Mouse (Mus musculus): Measurements from ENCODE around the gene Cers1.

Cers1 gene

GRCm38 (mm10) chr8:70352000-70352384 lies 36.4 kb downstream of the Cers1 start:
- DNase-seq (ENCODE audit: low spot score in 2 of 2) = no peak

DNA sequence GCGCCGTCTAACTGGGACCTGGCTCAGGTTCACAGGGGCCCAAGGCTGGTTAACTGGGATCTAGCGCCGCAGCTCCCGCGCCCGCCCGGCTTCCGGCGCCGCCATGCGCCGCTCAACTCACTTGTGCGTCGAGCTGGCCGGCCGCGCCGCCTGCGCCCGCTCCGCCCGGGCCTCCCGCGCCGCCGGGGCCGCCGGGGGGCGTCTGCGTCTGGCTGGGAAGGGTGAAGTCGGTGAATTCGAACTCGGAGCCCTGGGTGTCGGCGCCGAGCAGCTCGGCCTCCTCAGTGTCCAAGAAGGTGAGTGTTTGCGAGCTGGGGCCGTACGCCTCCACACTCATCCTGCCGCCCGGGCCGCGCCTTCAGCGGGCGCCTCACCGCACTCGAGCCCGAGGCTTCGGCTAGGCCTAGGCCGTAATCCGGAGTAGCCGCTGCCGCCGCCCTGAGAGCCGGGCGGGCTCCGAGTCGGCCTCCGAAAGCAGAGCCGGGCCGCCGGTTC lies 37.1 kb downstream of the Cers1 start:
- DNase-seq (ENCODE audit: low spot score in 2 of 2) = peak; percentile 71 to 89

DNA sequence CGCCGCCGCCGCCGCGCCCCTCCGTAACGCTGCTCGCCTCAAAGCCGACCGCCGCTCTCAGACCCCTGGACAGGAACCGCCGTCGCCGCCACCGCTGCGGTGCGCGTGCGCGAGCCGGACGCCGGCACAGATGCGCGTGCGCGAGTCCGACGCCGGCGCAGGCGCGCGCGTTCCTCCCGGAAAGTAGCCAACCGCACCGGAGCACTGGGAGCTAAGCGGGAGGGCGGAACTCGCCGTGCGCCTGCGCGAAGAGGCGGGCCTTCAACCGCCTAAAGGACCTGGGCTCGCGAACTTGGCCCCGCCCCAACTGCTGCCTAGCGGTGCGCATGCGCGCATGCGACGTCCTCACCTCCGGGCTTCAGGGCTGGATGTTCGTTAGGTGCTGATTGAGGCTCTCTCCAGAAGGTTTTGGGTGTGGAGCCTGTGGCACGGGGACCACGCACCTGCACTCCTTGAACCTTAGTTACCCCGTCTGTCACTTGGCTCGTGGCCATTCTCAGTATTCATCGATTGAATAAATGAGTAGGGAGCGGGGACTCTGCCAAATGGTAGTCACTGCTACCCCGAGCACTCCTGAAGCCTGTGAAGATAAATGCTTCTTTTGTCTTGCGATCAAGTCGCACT lies 37.7 kb downstream of the Cers1 start, which contains the start of gene Upf1:
TSS of gene Upf1 (minus strand) at position 85 of the 624 bp plus-strand sequence.
- DNase-seq (ENCODE audit: low spot score in 2 of 2) = peak; percentile 100

GRCm38 (mm10) chr8:70354004-70354403 lies 38.4 kb downstream of the Cers1 start:
- DNase-seq (ENCODE audit: low spot score in 2 of 2) = no peak

- DNase-seq (ENCODE audit: low spot score in 2 of 2) = peak in 1 of 2 experiments; percentile 58
Measured at GRCm38 (mm10) chr8:70356111-70356510, 40.5 kb downstream of the Cers1 start.

DNA sequence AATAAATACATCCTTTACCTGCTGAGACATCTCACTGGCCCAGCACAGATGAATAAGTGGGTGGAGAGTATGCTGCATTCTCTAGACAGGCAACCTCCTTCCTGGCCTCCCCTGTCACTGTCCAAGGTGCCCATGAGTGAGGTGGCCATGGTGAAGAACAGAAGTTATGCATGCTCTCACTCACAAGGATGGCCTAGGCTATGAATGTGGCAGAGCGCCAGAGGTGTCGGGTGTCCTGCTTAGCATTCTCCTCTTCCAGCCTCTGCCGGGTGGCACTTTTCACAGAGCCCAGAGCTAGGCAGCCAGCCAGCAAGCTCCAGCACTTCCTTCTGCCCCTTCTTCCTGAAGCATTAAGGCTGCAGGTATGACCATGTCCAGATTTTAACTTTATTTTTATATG lies 43.8 kb downstream of the Cers1 start:
- DNase-seq (ENCODE audit: low spot score in 2 of 2) = peak in 1 of 2 experiments; percentile 59

DNA sequence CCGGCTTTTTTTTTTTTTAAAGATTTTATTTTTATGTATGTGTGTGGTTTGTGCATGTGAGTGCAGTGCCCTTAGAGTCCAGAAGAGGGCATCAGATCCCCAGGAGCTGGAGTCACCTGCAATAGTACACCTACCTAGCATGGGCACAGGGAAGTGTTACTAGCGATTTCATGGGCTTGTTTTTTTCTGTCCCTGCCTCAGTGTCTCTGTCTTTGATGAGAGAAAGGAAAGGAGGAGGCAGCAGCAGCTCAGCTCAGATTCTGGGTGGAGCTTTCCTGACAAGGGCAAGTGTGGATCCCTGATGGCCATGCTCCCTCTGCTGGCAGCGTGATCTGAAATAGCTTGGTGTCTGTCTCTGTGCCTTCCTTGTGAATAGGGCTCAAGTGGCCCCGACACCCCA lies 45.2 kb downstream of the Cers1 start:
- peak in 1 of 2 experiments; percentile 71 for DNase-seq (ENCODE audit: low spot score in 2 of 2)

DNA sequence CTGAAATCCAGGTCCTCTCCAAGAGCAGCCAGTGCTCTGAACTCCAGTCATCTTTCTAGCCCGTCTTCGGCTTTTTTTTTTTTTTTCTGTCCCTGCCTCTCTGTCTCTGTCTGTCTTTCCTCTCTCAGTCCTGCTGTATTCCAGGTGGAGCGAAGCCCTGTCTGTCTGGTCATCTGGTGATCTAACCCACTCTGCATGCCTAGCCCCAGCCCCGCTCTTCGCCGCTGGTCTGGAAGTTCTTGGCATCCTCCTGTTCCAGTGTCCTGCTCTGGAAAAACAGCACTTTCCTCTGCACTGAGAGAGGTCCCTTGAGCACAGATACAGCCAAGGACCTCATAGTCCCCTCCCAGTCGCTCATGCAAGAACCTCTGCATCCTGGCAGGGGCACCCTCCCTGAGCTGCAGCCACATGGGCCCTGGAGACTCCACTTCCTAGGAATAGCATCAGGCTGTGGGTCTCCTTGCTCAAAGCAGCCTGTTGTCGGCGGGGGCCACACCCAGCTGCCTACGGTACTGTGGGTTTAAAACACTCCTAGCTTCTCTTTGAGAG lies 46.0 kb downstream of the Cers1 start:
- peak in 1 of 2 experiments; percentile 56 for DNase-seq (ENCODE audit: low spot score in 2 of 2)

- DNase-seq (ENCODE audit: low spot score in 2 of 2) = peak in 1 of 2 experiments; percentile 58
Measured at GRCm38 (mm10) chr8:70364066-70364465, 48.5 kb downstream of the Cers1 start.

DNA sequence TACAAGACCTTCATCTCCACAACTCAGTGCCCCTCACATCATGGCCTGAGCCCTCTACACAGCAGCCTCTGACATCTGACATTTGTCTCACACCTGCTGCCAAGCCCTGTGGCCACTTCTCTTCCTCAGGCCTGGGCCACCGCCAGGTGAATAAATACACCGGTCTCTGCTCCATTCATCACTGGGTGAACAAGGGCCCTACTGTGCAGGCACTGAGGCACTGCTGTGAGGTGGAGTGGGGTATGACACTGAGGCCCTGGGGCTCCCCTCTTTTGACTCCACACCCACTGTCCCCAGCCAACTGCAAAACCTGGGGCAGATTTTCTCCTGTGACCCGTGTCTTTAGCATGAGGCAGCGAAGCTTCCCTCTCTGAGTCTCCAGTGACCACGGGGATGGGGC lies 51.0 kb downstream of the Cers1 start:
- DNase-seq (ENCODE audit: low spot score in 2 of 2) = no peak

DNA sequence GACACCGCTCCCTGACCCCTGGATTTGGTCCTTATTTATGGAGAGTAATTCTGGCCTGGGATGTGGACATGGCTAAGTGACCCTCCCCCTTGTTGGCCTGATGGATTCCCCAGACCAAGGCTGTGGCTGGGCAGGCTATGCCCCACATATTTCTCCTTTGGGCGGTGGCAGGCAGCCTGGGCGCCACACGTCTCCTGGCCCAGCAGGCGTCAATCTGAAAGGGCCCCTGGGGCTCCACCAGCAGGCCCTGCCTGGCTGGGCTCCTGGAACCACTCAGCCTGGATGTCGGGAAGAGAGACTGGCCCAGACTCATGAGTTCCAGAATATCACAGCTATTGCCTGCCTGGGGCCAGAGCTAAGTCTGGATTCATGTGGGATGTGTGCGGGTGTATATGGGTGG lies 54.9 kb downstream of the Cers1 start:
- no peak for DNase-seq (ENCODE audit: low spot score in 2 of 2)

DNA sequence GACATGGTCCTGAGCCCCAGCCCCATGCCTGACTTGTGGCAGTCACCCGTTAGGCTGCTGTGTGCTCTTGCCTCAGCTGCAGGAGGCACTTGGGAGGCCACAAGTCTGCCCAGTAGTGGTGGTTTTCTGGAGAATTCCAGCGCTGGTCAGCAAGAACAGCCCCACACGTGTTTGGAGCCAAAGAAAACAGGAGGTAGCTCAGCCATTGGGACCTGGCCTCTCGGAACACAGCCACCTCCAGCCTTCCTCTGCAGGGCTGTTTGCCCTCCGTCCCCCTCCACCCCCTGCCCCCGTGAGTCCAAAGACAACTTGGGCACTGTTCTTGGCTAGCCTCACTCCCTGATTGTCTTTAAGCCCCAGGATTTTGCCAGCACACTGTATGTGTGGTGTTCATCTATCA lies 56.4 kb downstream of the Cers1 start:
- DNase-seq (ENCODE audit: low spot score in 2 of 2) = no peak

- no peak for DNase-seq (ENCODE audit: low spot score in 2 of 2)
Measured at GRCm38 (mm10) chr8:70373397-70374317, 58.1 kb downstream of the Cers1 start, which contains the start of gene Comp. Gene Comp (plus strand): TSS chr8:70373558.

DNA sequence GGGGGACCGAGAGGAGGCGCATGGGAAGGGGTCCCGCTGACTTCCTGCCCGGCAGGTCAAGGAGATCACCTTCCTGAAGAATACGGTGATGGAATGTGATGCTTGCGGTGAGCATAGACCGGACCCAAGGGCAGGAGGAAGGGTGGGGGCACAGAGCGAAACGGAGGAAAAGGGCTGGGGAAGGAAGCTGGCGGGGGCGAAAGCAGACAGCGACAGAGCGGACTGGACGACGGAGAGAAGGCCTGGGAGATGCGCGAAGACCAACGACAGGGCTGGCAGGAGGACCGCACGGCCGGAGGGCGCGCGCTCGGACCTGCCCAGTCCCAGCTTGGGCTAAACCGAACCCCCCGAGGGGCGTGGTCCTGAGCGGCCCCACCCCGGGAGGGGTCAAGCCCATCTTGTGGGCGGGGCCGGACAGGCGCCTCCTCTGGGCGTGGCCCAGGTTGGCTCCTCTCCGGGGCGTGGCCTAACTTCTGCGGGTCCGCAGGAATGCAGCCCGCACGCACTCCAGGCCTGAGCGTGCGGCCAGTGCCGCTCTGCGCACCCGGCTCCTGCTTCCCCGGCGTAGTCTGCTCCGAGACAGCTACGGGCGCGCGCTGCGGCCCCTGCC lies 58.8 kb downstream of the Cers1 start:
- peak; percentile 81 to 84 for DNase-seq (ENCODE audit: low spot score in 2 of 2)

DNA sequence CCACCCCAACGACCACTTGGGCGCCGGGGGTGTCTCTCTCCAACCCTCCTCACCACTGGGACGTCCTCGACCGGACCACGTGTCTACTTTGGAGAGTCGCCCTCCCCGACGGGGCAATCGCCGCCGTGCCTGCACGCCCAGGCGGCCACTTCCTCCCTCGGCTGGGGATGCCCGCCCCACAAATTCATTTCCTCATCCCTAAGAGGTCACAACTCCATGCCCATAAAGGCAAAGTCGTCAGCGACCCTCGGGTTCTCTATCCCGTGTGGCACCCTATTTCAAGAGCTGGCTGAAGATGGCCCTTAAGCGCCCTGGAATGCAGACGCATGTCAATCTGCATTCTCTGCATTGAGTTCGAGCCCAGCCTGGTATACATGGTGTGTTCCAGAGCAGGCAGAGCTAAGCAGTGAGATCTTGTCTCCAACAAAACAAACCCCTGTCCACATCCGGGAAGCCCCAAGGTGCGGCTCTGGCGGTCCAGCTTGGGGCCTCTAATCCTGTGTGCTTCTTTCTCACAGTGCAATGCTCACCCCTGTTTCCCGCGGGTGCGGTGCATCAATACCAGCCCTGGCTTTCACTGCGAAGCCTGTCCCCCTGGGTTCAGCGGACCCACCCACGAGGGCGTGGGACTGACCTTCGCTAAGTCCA lies 59.8 kb downstream of the Cers1 start:
- no peak for DNase-seq (ENCODE audit: low spot score in 2 of 2)

GRCm38 (mm10) chr8:70376275-70376741 lies 60.7 kb downstream of the Cers1 start:
- no peak for DNase-seq (ENCODE audit: low spot score in 2 of 2)

- DNase-seq (ENCODE audit: low spot score in 2 of 2) = no peak
Measured at GRCm38 (mm10) chr8:70377049-70377448, 61.5 kb downstream of the Cers1 start.

GRCm38 (mm10) chr8:70380069-70380468 lies 64.5 kb downstream of the Cers1 start:
- no peak for DNase-seq (ENCODE audit: low spot score in 2 of 2)

Data from spleen, postnatal 4 days (tissue).